Mouse (Mus musculus): Measurements from ENCODE around the gene Ssc4d. TPM values are rescaled to one million over a fixed set of nuclear protein-coding genes. Genes with fewer than 3 reads are reported as not detected.
A peak's percentile ranks its signal among the peaks of the same experiment; 100 is the strongest.

Ssc4d gene
- under 1 TPM; 0.36 to 0.69 TPM for total RNA-seq (2021)

- no peak for DNase-seq
Observed at GRCm38 (mm10) chr5:135974365-135974764, at the start of gene Ssc4d. Gene Ssc4d (minus strand): TSS chr5:135974531.

- no peak for DNase-seq
Observed at GRCm38 (mm10) chr5:136019907-136020306, 45.6 kb upstream of the Ssc4d start.

- no peak for DNase-seq
Observed at GRCm38 (mm10) chr5:136018726-136019125, 44.4 kb upstream of the Ssc4d start.

GRCm38 (mm10) chr5:136017262-136017661, 42.9 kb upstream of the Ssc4d start:
- peak; percentile 18 for DNase-seq

GRCm38 (mm10) chr5:136016014-136016876, 41.9 kb upstream of the Ssc4d start:
- peak; percentile 48 for DNase-seq

GRCm38 (mm10) chr5:136015586-136015985, 41.3 kb upstream of the Ssc4d start:
- DNase-seq, result peak; percentile 15

- peak; percentile 64 for DNase-seq
Observed at GRCm38 (mm10) chr5:136014877-136015276, 40.5 kb upstream of the Ssc4d start.

- no peak for DNase-seq
Observed at GRCm38 (mm10) chr5:136007745-136008144, 33.4 kb upstream of the Ssc4d start.

- DNase-seq, result no peak
Observed at GRCm38 (mm10) chr5:136004537-136004936, 30.2 kb upstream of the Ssc4d start.

GRCm38 (mm10) chr5:136002751-136003151, 28.4 kb upstream of the Ssc4d start:
- DNase-seq, result no peak

GRCm38 (mm10) chr5:136002325-136002724, 28.0 kb upstream of the Ssc4d start:
- no peak for DNase-seq

GRCm38 (mm10) chr5:136001222-136001621, 26.9 kb upstream of the Ssc4d start:
- no peak for DNase-seq

- no peak for DNase-seq
Observed at GRCm38 (mm10) chr5:135996162-135996561, 21.8 kb upstream of the Ssc4d start.

GRCm38 (mm10) chr5:135994725-135995687, 20.7 kb upstream of the Ssc4d start, which contains the start of gene Dtx2:
Gene Dtx2 (plus strand): TSS chr5:135994800.
- DNase-seq, result peak; percentile 93

- no peak for DNase-seq
Observed at GRCm38 (mm10) chr5:135994335-135994724, 20.0 kb upstream of the Ssc4d start.

- DNase-seq, result no peak
Observed at GRCm38 (mm10) chr5:135993381-135993965, 19.1 kb upstream of the Ssc4d start.

GRCm38 (mm10) chr5:135990601-135991000, 16.3 kb upstream of the Ssc4d start:
- DNase-seq, result no peak

GRCm38 (mm10) chr5:135987248-135987647, 12.9 kb upstream of the Ssc4d start:
- DNase-seq, result peak; percentile 18

- DNase-seq, result no peak
Observed at GRCm38 (mm10) chr5:135984546-135985044, 10.3 kb upstream of the Ssc4d start.

- peak; percentile 82 for DNase-seq
Observed at GRCm38 (mm10) chr5:135982398-135982797, 8.1 kb upstream of the Ssc4d start.

- no peak for DNase-seq
Observed at GRCm38 (mm10) chr5:135979904-135980303, 5.6 kb upstream of the Ssc4d start, which contains the start of gene Zp3. Gene Zp3 (plus strand): TSS chr5:135980099.

- no peak for DNase-seq
Observed at GRCm38 (mm10) chr5:135979381-135979780, 5.0 kb upstream of the Ssc4d start.
